Mouse (Mus musculus) kidney, adult 8-10 months (tissue): ENCODE results near the gene Igsf8.
"Not testable (repeated sequence)": the region's sequence is repeated elsewhere in the genome, so short reads cannot be mapped to it uniquely, and the experiment has no call there.

Experiments used
- DNase-seq, 2 experiments: peaks; one replicate each; pipeline ENCODE4 v3.0.0; 2022

The Igsf8 gene

GRCm38 (mm10) chr1:172261477-172262078 lies at the start of gene Igsf8:
Gene Igsf8 (plus strand): TSS chr1:172261641.
- DNase-seq: no peak

GRCm38 (mm10) chr1:172212776-172213175 lies 48.7 kb upstream of the Igsf8 start:
- no peak for DNase-seq

GRCm38 (mm10) chr1:172213771-172214170 lies 47.7 kb upstream of the Igsf8 start:
- DNase-seq: no peak

DNA sequence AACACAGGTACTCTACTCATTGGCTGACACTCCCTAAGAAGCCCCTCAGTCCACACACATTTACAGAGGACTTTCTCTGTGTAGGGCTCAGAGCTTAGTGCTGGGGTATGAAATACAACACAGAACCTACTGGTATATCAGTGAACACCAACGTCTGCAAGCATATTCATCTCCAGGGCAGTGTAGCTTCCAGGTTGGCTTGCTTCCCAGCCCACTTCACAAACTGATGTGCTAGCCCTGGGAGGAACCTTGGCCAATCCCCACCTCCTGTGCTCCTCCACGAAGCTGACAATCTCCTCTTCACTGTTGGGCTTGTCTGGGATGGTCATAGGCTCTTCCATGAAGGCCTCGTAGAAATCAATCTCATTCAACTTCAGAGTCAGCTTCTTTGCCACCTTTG lies 46.7 kb upstream of the Igsf8 start:
- DNase-seq: no peak

DNA sequence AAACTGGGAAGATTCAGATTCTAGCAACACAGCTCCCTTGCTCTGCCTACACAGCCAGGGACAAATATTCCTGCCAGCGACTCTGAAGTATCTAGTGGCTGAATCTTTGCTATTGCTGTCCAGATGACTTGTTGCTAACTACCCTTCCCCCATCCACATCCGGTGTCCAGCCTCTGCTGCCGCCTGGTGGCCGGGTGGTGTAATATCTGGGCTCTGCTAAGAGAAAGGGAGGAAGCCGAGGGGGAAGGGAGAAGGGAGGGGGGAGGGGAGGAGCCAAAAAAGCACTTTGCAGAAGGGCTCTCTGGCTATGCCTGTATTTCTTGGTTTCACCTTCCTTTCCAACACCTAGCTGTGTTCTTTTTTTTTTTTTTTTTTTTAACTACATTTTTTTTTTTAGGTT lies 44.3 kb upstream of the Igsf8 start:
- DNase-seq: peak; percentile 92

- DNase-seq: no peak
These were observed 43.1 kb upstream of the Igsf8 start for GRCm38 (mm10) chr1:172218164-172218910.

GRCm38 (mm10) chr1:172219451-172220406 lies 41.7 kb upstream of the Igsf8 start, which contains the start of gene Casq1:
Gene Casq1 (minus strand): TSS chr1:172219868.
- no peak for DNase-seq

DNA sequence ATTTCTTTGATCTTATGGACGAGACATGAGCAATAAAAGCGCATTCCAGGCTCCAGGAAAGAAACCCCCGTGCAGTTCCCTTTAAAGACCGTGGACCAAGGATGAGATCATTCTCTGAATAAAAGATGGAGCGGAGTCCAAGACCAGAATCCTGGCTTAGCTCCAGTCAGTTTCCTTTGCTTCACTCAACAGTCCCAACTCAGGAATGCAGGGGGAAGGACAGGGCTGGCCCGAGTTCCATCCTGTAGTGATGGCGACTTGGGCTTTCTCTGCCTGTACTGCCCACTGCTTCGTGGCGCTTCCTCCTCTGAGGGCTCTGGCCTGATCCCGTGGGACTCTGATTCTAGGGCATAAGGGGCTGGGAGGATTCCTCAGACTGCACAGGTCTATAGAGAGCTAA lies 41.0 kb upstream of the Igsf8 start:
- peak; percentile 73 to 75 for DNase-seq

GRCm38 (mm10) chr1:172221297-172222063 lies 40.0 kb upstream of the Igsf8 start:
- no peak for DNase-seq

- no peak for DNase-seq
These were observed 33.2 kb upstream of the Igsf8 start for GRCm38 (mm10) chr1:172228209-172228608.

GRCm38 (mm10) chr1:172229215-172229614 lies 32.2 kb upstream of the Igsf8 start:
- DNase-seq: no peak

DNA sequence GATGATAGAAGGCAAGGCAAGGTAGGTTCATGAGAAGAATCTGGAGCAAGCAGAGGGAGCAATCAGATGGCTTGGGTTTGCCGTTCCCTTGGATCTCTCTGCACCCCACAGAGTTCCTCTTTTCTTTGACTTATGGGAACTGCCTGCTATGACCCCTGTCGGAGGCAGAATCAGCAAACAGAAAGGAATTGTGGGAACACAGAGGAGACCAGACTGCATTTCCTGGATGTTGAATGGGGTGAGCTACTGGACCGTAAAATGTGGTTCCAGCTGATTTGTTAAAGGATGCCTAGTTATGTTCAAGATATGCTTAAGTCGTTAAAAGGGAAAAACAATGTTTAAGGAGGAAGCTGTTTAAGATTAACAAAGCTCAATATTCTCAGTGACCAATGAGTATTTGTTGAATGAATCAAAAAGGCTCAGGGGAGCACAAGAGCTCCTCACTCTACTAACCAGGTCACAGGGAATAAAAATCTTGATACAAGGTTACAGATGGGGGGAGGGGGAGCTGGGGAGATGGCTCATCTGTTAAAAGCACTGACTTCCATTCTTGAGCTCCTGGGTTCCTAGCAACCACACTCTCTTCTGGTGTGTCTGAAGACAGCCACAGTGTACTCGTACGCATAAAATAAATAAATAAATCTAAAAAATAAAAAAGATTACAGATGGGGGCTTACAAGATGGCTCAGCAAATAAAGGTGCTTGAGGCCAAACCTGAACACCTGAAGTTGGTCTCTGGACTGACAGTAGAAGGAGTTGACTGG lies 20.3 kb upstream of the Igsf8 start:
- peak; percentile 19 to 32 for DNase-seq

GRCm38 (mm10) chr1:172242401-172242800 lies 19.0 kb upstream of the Igsf8 start:
- peak; percentile 61 to 86 for DNase-seq

- peak in 1 of 2 experiments; percentile 21 for DNase-seq
These were observed 17.8 kb upstream of the Igsf8 start for GRCm38 (mm10) chr1:172243547-172244205.

DNA sequence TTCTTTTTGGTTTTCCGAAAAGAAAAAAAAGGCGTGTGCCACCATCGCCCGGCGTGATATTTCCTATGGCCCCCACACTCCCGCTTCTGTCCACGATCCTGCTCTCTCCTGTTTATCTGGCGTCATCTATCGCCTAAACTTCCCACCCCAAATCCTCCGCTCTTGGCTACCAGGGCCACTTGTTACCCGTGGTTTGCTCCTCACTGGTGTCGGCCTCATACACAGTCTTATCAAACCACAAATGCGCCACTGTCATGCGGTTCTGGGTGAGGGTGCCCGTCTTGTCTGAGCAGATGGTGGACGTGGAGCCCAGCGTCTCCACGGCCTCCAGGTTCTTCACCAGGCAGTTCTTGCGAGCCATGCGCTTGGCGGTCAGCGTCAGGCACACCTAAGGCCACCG lies 16.8 kb upstream of the Igsf8 start:
- not testable (repeated sequence) for DNase-seq

GRCm38 (mm10) chr1:172247216-172247615 lies 14.2 kb upstream of the Igsf8 start:
- no peak for DNase-seq

DNA sequence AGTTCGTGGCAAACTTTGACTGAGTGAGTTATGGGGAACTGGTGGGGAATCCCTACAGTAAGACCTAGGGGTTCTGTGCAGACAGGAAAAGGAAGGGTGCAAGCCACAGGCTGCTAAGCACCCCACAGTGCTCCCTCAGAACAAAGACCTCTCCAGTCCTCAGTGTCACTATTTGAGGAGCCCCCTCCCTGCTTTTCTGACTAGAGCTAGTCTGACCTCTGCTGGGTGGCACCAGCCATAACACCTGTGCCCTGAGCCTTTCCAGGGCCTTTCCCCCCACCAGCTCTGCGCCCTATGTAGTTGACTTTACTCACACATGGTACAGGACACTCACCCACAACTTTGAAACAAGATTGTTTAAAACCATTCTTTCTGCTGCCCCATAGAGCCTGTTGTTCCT lies 13.8 kb upstream of the Igsf8 start:
- DNase-seq: peak in 1 of 2 experiments; percentile 23

GRCm38 (mm10) chr1:172258314-172258713 lies 3.1 kb upstream of the Igsf8 start, which contains the start of gene Atp1a4:
Gene Atp1a4 (minus strand): TSS chr1:172258414.
- DNase-seq: no peak

DNA sequence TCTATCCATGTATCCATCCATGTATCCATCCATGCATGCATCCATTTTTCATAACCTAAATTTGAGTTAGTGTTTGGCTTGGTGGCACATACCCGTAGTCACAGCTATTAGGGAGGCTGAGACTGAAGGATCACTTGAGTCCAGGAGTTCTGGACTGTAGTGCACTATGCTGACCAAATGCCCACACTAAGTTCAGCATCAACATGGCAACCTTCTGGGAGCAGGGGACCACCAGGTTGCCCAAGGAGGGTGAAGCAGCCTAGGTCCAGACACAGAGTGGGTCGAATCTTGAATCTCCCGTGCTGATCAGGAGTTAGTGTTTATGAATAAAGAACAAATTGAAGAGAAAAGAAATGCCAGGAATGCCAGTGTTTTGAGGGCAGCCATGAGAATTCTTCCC lies 9.8 kb downstream of the Igsf8 start:
- no peak for DNase-seq

- no peak for DNase-seq
These were observed 10.3 kb downstream of the Igsf8 start for GRCm38 (mm10) chr1:172271765-172272164.

- DNase-seq: no peak
These were observed 11.9 kb downstream of the Igsf8 start for GRCm38 (mm10) chr1:172273386-172273785.
